Mouse (Mus musculus): Measurements from ENCODE around the gene Rab11fip3. TPM values are rescaled to one million over a fixed set of nuclear protein-coding genes. Genes with fewer than 3 reads are reported as not detected.
"Not testable (repeated sequence)": the region's sequence is repeated elsewhere in the genome, so short reads cannot be mapped to it uniquely, and the experiment has no call there.

Rab11fip3 gene
- polyA plus RNA-seq, 1 experiment from 2014 or later = 28.6 TPM

DNA sequence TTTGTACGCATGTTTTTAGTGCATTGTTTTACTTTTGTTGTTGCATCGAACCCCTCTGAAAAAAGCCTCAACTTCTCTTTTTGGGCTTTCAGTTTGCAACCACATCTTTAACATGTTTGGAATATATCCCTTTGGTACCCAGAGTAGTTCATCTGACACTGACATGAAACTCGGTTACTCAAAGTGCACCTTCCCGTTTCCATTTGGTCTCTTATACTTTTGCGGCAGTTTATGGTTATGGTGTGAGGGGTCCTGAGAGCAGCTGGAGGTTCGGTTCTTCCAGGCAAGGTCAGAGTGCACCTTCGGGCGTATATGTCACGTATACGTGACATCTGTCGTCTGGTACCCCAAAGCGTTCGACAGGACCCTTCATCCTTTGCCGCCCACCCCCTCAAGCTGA, 43.4 kb upstream of the Rab11fip3 start:
- H3K27me3 ChIP-seq (ENCODE audit: control insufficient read depth, insufficient read depth, low read length) = peaks cover 43% of the 10 kb centered on the region
- H3K4me1 ChIP-seq (ENCODE audit: control insufficient read depth, insufficient read depth, low read length) = peaks cover 7% of the 10 kb centered on the region
- 17% methylated on average over 14 of the region's 14 CpGs for WGBS
- peak overlapping the region; percentile 92 for H3K4me2 ChIP-seq (ENCODE audit: low read length)
- peak overlapping the region; percentile 83 for H3K9ac ChIP-seq (replicated peaks; ENCODE audit: low read length)
- peak overlapping the region; percentile 70 for H3K4me3 ChIP-seq (replicated peaks; ENCODE audit: low read depth, low read length)
- 0 out of 2 replicates have a peak overlapping the region, but pooled peaks have one; percentile 41 for H3K27ac ChIP-seq (replicated peaks; ENCODE audit: low read depth, low read length)
- H3K36me3 ChIP-seq (ENCODE audit: control insufficient read depth, insufficient read depth, low read length) = no peaks in the 10 kb centered on the region
- DNase-seq (no peak), ATAC-seq (ENCODE audit: low FRiP score, low TSS enrichment) (no peak)
- no peaks in the 10 kb centered on the region for H3K9me3 ChIP-seq (ENCODE audit: control insufficient read depth, low read length)

DNA sequence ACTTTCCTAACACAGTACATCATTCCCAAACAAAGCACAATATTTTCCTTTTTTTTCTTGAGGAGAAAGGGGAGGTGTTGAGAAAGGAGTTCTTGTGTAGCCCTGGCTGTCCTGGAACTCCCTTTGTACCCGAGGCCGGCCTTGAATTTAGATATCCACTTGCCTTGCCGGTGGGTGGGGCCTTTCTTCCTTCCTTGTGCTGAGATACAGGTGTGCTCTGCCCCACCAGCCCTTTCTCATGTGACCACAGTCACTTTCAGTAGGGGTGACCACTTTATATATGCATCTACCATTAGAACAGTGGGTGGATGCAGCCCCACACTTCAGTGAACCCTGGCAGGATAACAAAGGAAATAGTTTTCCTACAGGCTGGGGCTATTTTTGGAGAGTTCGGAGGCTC, 42.4 kb upstream of the Rab11fip3 start:
- Histone ChIP-seq H3K4me3 (replicated peaks; ENCODE audit: low read depth, low read length) (no peak overlapping the region), H3K9me3 (ENCODE audit: control insufficient read depth, low read length) (no peaks in the 10 kb centered on the region), H3K9ac (replicated peaks; ENCODE audit: low read length) (no peak overlapping the region), H3K36me3 (ENCODE audit: control insufficient read depth, insufficient read depth, low read length) (no peaks in the 10 kb centered on the region), H3K27me3 (ENCODE audit: control insufficient read depth, insufficient read depth, low read length) (peaks cover 42% of the 10 kb centered on the region), H3K4me2 (ENCODE audit: low read length) (no peak overlapping the region), H3K4me1 (ENCODE audit: control insufficient read depth, insufficient read depth, low read length) (peaks cover 7% of the 10 kb centered on the region), H3K27ac (replicated peaks; ENCODE audit: low read depth, low read length) (no peak overlapping the region)
- ATAC-seq (ENCODE audit: low FRiP score, low TSS enrichment) (no peak), DNase-seq (no peak)
- 20% methylated on average over 4 of the region's 4 CpGs for WGBS

DNA sequence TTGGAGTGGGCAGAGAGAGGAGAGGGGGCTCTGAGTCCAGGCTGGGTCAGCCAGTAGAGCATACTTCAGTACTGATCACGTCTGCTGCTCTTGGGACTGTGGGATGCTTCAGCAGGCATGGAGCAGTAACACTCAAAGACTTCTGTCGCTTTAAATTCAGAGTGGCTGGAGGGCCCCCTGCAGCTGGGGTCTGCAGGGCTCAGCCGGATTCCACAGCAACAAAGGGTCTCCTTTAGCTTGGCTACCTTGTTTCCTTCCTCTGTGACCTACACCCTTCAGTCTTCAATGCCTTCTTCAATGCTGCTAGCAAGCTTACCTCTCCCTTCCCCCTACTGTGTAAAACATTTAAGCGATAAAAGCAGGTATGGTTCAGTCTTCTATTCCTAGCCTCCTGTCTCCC, 41.7 kb upstream of the Rab11fip3 start:
- Histone ChIP-seq H3K4me2 (ENCODE audit: low read length) (no peak overlapping the region), H3K27me3 (ENCODE audit: control insufficient read depth, insufficient read depth, low read length) (peaks cover 37% of the 10 kb centered on the region), H3K4me3 (replicated peaks; ENCODE audit: low read depth, low read length) (no peak overlapping the region), H3K9ac (replicated peaks; ENCODE audit: low read length) (no peak overlapping the region), H3K4me1 (ENCODE audit: control insufficient read depth, insufficient read depth, low read length) (peaks cover 7% of the 10 kb centered on the region), H3K9me3 (ENCODE audit: control insufficient read depth, low read length) (no peaks in the 10 kb centered on the region), H3K36me3 (ENCODE audit: control insufficient read depth, insufficient read depth, low read length) (no peaks in the 10 kb centered on the region), H3K27ac (replicated peaks; ENCODE audit: low read depth, low read length) (no peak overlapping the region)
- 1% methylated on average over 4 of the region's 4 CpGs for WGBS
- ATAC-seq (ENCODE audit: low FRiP score, low TSS enrichment) (no peak), DNase-seq (no peak)

DNA sequence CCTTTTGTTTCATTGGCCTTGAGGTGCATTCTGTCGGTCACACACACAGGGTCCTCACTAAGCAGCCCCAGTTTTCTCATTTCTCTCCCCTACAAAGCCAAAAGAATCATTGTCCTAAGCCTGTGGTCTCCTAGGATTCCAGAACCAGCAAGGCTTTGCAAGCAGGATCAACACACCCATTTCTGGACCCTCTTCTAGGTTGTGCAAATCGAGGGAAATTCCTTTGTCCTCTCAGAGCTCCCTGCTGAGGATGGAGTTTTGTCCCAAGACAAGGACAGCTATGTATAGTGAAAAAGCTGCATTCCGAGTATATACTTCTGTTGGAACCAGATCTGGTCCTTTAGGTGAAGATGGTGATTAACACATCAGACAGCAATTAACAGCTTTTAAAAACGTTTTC, 40.8 kb upstream of the Rab11fip3 start:
- Histone ChIP-seq H3K27ac (replicated peaks; ENCODE audit: low read depth, low read length) (no peak overlapping the region), H3K36me3 (ENCODE audit: control insufficient read depth, insufficient read depth, low read length) (no peaks in the 10 kb centered on the region), H3K4me2 (ENCODE audit: low read length) (no peak overlapping the region), H3K9ac (replicated peaks; ENCODE audit: low read length) (no peak overlapping the region), H3K9me3 (ENCODE audit: control insufficient read depth, low read length) (no peaks in the 10 kb centered on the region), H3K27me3 (ENCODE audit: control insufficient read depth, insufficient read depth, low read length) (peaks cover 28% of the 10 kb centered on the region), H3K4me3 (replicated peaks; ENCODE audit: low read depth, low read length) (no peak overlapping the region), H3K4me1 (ENCODE audit: control insufficient read depth, insufficient read depth, low read length) (peaks cover 7% of the 10 kb centered on the region)
- DNase-seq = no peak
- ATAC-seq (ENCODE audit: low FRiP score, low TSS enrichment) = no peak
- WGBS = 16% methylated on average over 4 of the region's 4 CpGs

DNA sequence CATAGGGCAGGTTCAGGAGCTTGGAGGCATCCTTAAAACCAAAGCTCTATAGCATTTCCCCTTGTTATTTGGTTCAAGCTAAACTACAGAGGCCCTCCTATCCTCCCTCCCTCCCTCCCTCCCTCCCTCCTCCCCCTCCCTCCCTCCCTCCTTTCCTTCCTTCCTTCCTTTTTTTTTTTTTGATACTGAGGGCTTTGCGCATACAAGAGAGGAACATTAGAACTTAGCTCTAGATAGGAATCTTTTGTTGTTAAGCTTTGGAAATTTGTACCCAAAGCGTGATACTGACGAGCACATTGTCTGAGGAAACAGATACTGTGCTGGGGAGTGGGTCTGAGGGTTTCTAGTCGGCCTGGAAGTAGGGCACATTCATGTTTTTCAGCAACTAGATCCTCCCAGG, 36.3 kb upstream of the Rab11fip3 start:
- Histone ChIP-seq H3K4me2 (ENCODE audit: low read length) (no peak overlapping the region), H3K4me3 (replicated peaks; ENCODE audit: low read depth, low read length) (no peak overlapping the region), H3K9me3 (ENCODE audit: control insufficient read depth, low read length) (no peaks in the 10 kb centered on the region), H3K27me3 (ENCODE audit: control insufficient read depth, insufficient read depth, low read length) (no peaks in the 10 kb centered on the region), H3K36me3 (ENCODE audit: control insufficient read depth, insufficient read depth, low read length) (no peaks in the 10 kb centered on the region), H3K27ac (replicated peaks; ENCODE audit: low read depth, low read length) (no peak overlapping the region), H3K4me1 (ENCODE audit: control insufficient read depth, insufficient read depth, low read length) (no peaks in the 10 kb centered on the region), H3K9ac (replicated peaks; ENCODE audit: low read length) (no peak overlapping the region)
- WGBS = 70% methylated on average over 4 of the region's 4 CpGs
- no peak for DNase-seq
- no peak for ATAC-seq (ENCODE audit: low FRiP score, low TSS enrichment)

DNA sequence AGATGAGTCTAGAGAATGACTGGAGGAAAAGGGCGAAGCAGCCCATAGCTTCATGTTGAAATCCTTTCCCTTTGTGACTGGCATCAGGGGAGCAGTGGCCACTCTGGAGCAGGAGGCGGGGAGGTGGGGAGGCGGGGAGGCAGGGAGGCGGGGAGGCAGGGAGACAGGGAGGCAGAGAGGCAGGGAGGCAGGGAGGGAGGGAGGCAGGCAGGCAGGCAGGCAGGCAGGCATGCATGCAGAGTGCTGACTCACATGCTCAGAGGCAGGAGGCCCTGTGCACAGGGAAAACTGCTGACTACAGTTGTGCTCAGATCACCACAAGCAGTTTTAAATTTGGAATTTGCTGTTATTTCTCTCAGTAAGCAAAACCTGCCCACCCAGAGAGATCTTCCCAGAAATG, 32.1 kb upstream of the Rab11fip3 start:
- no peaks in the 10 kb centered on the region for H3K4me1 ChIP-seq (ENCODE audit: control insufficient read depth, insufficient read depth, low read length)
- H3K4me3 ChIP-seq (replicated peaks; ENCODE audit: low read depth, low read length) = no peak overlapping the region
- H3K27ac ChIP-seq (replicated peaks; ENCODE audit: low read depth, low read length) = no peak overlapping the region
- 24% methylated on average over 4 of the region's 4 CpGs for WGBS
- H3K9ac ChIP-seq (replicated peaks; ENCODE audit: low read length) = no peak overlapping the region
- H3K36me3 ChIP-seq (ENCODE audit: control insufficient read depth, insufficient read depth, low read length) = no peaks in the 10 kb centered on the region
- ATAC-seq (ENCODE audit: low FRiP score, low TSS enrichment) = no peak
- DNase-seq = no peak
- no peaks in the 10 kb centered on the region for H3K27me3 ChIP-seq (ENCODE audit: control insufficient read depth, insufficient read depth, low read length)
- H3K9me3 ChIP-seq (ENCODE audit: control insufficient read depth, low read length) = no peaks in the 10 kb centered on the region
- no peak overlapping the region for H3K4me2 ChIP-seq (ENCODE audit: low read length)

DNA sequence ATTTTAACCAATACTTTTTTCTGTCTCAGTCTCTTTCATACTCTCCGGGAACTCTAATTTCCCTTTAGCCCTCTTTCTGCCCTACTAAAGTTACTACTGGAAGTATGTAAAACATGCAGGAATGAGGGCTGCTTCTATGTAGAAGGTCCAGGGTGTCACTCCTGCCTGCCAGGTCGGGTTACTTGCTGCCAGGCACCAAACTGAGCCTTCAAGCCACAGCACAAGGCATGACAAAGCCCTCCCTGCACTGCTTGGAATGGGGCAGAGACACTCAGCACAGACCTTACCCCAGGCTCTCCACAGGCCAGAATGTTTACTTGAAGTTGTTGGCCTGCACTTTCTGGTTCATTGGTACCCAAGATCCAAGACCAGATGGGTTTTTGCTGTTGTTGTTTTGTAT, 30.8 kb upstream of the Rab11fip3 start:
- Histone ChIP-seq H3K9ac (replicated peaks; ENCODE audit: low read length) (no peak overlapping the region), H3K9me3 (ENCODE audit: control insufficient read depth, low read length) (no peaks in the 10 kb centered on the region), H3K36me3 (ENCODE audit: control insufficient read depth, insufficient read depth, low read length) (no peaks in the 10 kb centered on the region), H3K27ac (replicated peaks; ENCODE audit: low read depth, low read length) (no peak overlapping the region), H3K4me3 (replicated peaks; ENCODE audit: low read depth, low read length) (no peak overlapping the region), H3K4me1 (ENCODE audit: control insufficient read depth, insufficient read depth, low read length) (no peaks in the 10 kb centered on the region; the same call in 1 of the 2 replicates), H3K27me3 (ENCODE audit: control insufficient read depth, insufficient read depth, low read length) (no peaks in the 10 kb centered on the region), H3K4me2 (ENCODE audit: low read length) (no peak overlapping the region)
- WGBS = 41% methylated on average over 2 of the region's 2 CpGs
- ATAC-seq (ENCODE audit: low FRiP score, low TSS enrichment) (no peak), DNase-seq (no peak)

DNA sequence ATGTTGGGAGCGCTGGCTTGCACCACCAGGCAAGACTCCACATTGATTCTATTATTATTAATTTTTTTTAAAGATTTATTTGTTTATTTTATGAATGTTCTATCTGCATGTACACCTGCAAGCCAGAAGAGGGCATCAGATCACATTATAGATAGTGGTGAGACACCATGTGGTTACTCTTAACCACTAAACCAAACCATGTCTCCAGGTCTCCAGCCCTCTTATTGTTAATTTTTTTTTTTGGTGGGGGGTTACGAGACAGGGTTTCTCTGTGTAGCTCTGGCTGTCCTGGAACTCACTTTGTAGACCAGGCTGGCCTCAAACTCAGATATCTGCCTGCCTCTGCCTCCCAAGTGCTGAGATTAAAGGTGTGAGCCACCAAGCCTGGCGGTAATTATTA, 30.0 kb upstream of the Rab11fip3 start:
- not testable (repeated sequence) for H3K4me3 ChIP-seq (replicated peaks; ENCODE audit: low read depth, low read length); ATAC-seq (ENCODE audit: low FRiP score, low TSS enrichment); H3K4me1 ChIP-seq (ENCODE audit: control insufficient read depth, insufficient read depth, low read length); H3K27ac ChIP-seq (replicated peaks; ENCODE audit: low read depth, low read length); H3K9me3 ChIP-seq (ENCODE audit: control insufficient read depth, low read length); H3K36me3 ChIP-seq (ENCODE audit: control insufficient read depth, insufficient read depth, low read length); H3K4me2 ChIP-seq (ENCODE audit: low read length); H3K9ac ChIP-seq (replicated peaks; ENCODE audit: low read length); H3K27me3 ChIP-seq (ENCODE audit: control insufficient read depth, insufficient read depth, low read length)
- WGBS = 68% methylated on average over 3 of the region's 3 CpGs
- peak; percentile 34 for DNase-seq

DNA sequence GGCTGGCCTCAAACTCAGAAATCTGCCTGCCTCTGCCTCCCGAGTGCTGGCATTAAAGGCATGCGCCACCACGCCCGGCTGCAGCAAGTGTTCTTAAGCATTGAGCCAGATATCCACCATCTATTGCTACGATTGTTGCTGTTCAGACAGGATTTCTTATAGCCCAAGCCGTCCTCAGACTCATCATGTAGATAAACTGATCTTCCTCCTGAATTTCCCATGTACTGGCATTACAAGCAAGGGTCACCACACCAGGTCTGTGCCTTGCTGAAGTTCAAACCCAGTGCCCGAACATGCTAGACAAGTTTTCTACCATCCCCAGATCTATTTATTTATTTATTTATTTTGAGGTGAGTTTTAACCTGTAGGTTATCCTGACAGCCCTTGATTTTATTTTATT, 29.1 kb upstream of the Rab11fip3 start:
- H3K9ac ChIP-seq (replicated peaks; ENCODE audit: low read length) = no peak overlapping the region
- no peak for DNase-seq
- 90% methylated on average over 7 of the region's 7 CpGs for WGBS

More for the DNA sequence above, 29.1 kb upstream of the Rab11fip3 start:
- H3K4me3 ChIP-seq (replicated peaks; ENCODE audit: low read depth, low read length) = no peak overlapping the region
- no peak overlapping the region for H3K4me2 ChIP-seq (ENCODE audit: low read length)
- no peak for ATAC-seq (ENCODE audit: low FRiP score, low TSS enrichment)
- H3K27ac ChIP-seq (replicated peaks; ENCODE audit: low read depth, low read length) = no peak overlapping the region
- H3K4me1 ChIP-seq (ENCODE audit: control insufficient read depth, insufficient read depth, low read length) = peaks cover 2% of the 10 kb centered on the region; the same call in 1 of the 2 replicates
- no peaks in the 10 kb centered on the region for H3K9me3 ChIP-seq (ENCODE audit: control insufficient read depth, low read length)
- H3K27me3 ChIP-seq (ENCODE audit: control insufficient read depth, insufficient read depth, low read length) = no peaks in the 10 kb centered on the region
- H3K36me3 ChIP-seq (ENCODE audit: control insufficient read depth, insufficient read depth, low read length) = no peaks in the 10 kb centered on the region

Measured in midbrain, embryonic 14.5 days (tissue).